Mouse (Mus musculus) neural tube, embryonic 11.5 days (tissue): ENCODE results near the gene Ina. TPM values are rescaled to one million over a fixed set of nuclear protein-coding genes. Genes with fewer than 3 reads are reported as not detected.

Experiments used
- ATAC-seq: fragments of 200-750 bp; cut with Nextera tagmentation; 2 replicates; pipeline ENCODE4 v1.8.0; 2017; ENCODE audit warnings: moderate number of reproducible peaks, mild to moderate bottlenecking, moderate TSS enrichment, moderate library complexity; ENCODE audit not compliant: insufficient read depth, low FRiP score, low TSS enrichment
- DNase-seq: peaks from one replicate; pipeline ENCODE4 v3.0.0-alpha.2; 2015; ENCODE audit warnings: low spot score
- H3K27ac ChIP-seq: fragments of 300-500 bp; sonication (generic); 2 replicates; pipeline ENCODE4 v1.5.1; 2014; ENCODE audit warnings: low read depth, mild to moderate bottlenecking, low read length
- H3K27me3 ChIP-seq: fragments of 300-500 bp; sonication (generic); 2 replicates; pipeline ENCODE4 v1.6.1; 2014; ENCODE audit warnings: mild to moderate bottlenecking, low read length, mixed read lengths; ENCODE audit not compliant: control insufficient read depth, insufficient read depth
- H3K36me3 ChIP-seq: fragments of 300-500 bp; sonication (generic); 2 replicates; pipeline ENCODE4 v1.6.1; 2014; ENCODE audit warnings: mild to moderate bottlenecking, low read length, moderate library complexity, mixed read lengths; ENCODE audit not compliant: control insufficient read depth, insufficient read depth
- H3K4me1 ChIP-seq: fragments of 300-500 bp; sonication (generic); 2 replicates; pipeline ENCODE4 v1.6.1; 2014; ENCODE audit warnings: low read length, mixed read lengths; ENCODE audit not compliant: control insufficient read depth, insufficient read depth
- H3K4me2 ChIP-seq: fragments of 300-500 bp; sonication (generic); 2 replicates; pipeline ENCODE4 v1.6.1; 2014; ENCODE audit warnings: low read depth, mild to moderate bottlenecking, moderate library complexity
- H3K4me3 ChIP-seq: fragments of 300-500 bp; sonication (generic); 2 replicates; pipeline ENCODE4 v1.5.1; 2014; ENCODE audit warnings: low read depth, low read length
- H3K9ac ChIP-seq: fragments of 300-500 bp; sonication (generic); 2 replicates; pipeline ENCODE4 v1.6.1; 2014; ENCODE audit warnings: mild to moderate bottlenecking, low read length
- H3K9me3 ChIP-seq: fragments of 300-500 bp; sonication (generic); 2 replicates; pipeline ENCODE4 v1.6.1; 2016; ENCODE audit warnings: low read length; ENCODE audit not compliant: control insufficient read depth
- WGBS: fragments of 180-500 bp; shearing (Covaris S2); extraction: QIAGEN DNeasy Blood & Tissue Kit; methylation state at CpG from one replicate; pipeline ENCODE4 v1.1.7; 2014; 5-methylcytosine and 5-hydroxymethylcytosine counted together
- polyA plus RNA-seq: library from polyadenylated mRNA; unstranded; fragments of >200 nt; fragmentation: Nextera tagmentation; extraction: Ambion mirVana; gene quantifications from 2 replicates; pipeline ENCODE4 v1.2.1, GENCODE M21; 2014

Gene Ina
- polyA plus RNA-seq, 1 experiment from 2014 or later, result 332 TPM

- H3K27ac ChIP-seq, result no peak overlapping the region
- WGBS, result 1% methylated on average over 15 of the region's 15 CpGs
- ATAC-seq (no peak), DNase-seq (peak; percentile 81)
- H3K9me3 ChIP-seq, result no peaks in the 10 kb centered on the region
- H3K27me3 ChIP-seq, result peaks cover 40% of the 10 kb centered on the region
- H3K4me1 ChIP-seq, result peaks cover 7% of the 10 kb centered on the region; the same call in 1 of the 2 replicates
- H3K4me2 ChIP-seq, result peak overlapping the region; percentile 65
- peak overlapping the region; percentile 58 for H3K4me3 ChIP-seq
- H3K9ac ChIP-seq, result peak overlapping the region; percentile 71
- H3K36me3 ChIP-seq, result no peaks in the 10 kb centered on the region
These were observed 2.0 kb downstream of the Ina start for GRCm38 (mm10) chr19:47016487-47016886.

- H3K27me3 ChIP-seq, result peaks cover 35% of the 10 kb centered on the region
- peak overlapping the region; percentile 33 for H3K4me3 ChIP-seq
- H3K9me3 ChIP-seq, result no peaks in the 10 kb centered on the region
- H3K4me2 ChIP-seq, result peak overlapping the region; percentile 45
- WGBS, result under 1% methylated on average over 3 of the region's 3 CpGs
- peak overlapping the region; percentile 81 for H3K27ac ChIP-seq
- H3K4me1 ChIP-seq, result peaks cover 7% of the 10 kb centered on the region; the same call in 1 of the 2 replicates
- 0 out of 2 replicates have a peak, but pooled peaks have one; percentile 32 for ATAC-seq
- peak; percentile 46 for DNase-seq
- peak overlapping the region; percentile 58 for H3K9ac ChIP-seq
- H3K36me3 ChIP-seq, result no peaks in the 10 kb centered on the region
These were observed 3.3 kb downstream of the Ina start for GRCm38 (mm10) chr19:47017831-47018230.

- Histone ChIP-seq H3K4me1 (peaks cover 7% of the 10 kb centered on the region; the same call in 1 of the 2 replicates), H3K9ac (peak overlapping the region; percentile 58), H3K4me3 (peak overlapping the region; percentile 33), H3K4me2 (peak overlapping the region; percentile 45), H3K36me3 (no peaks in the 10 kb centered on the region), H3K9me3 (no peaks in the 10 kb centered on the region), H3K27ac (peak overlapping the region; percentile 81), H3K27me3 (peaks cover 30% of the 10 kb centered on the region)
- ATAC-seq (no peak), DNase-seq (no peak)
- WGBS, result 10% methylated on average over 2 of the region's 2 CpGs
These were observed 3.8 kb downstream of the Ina start for GRCm38 (mm10) chr19:47018330-47018729.

- H3K9ac ChIP-seq, result peak overlapping the region; percentile 45
- H3K4me3 ChIP-seq, result peak overlapping the region; percentile 29
- peak overlapping the region; percentile 81; the same call in 1 of the 2 replicates for H3K27ac ChIP-seq
- H3K9me3 ChIP-seq, result no peaks in the 10 kb centered on the region
- peaks cover 20% of the 10 kb centered on the region for H3K27me3 ChIP-seq
- WGBS, result 14% methylated on average over 6 of the region's 6 CpGs
- ATAC-seq, result no peak
- peak overlapping the region; percentile 45 for H3K4me2 ChIP-seq
- DNase-seq, result peak; percentile 76
- H3K4me1 ChIP-seq, result peaks cover 7% of the 10 kb centered on the region; the same call in 1 of the 2 replicates
- no peaks in the 10 kb centered on the region for H3K36me3 ChIP-seq
These were observed 4.8 kb downstream of the Ina start for GRCm38 (mm10) chr19:47019326-47019725.

GRCm38 (mm10) chr19:47022709-47023108 is 8.2 kb downstream of the Ina start:
- no peaks in the 10 kb centered on the region for H3K9me3 ChIP-seq
- ATAC-seq (no peak), DNase-seq (no peak)
- H3K4me1 ChIP-seq, result no peaks in the 10 kb centered on the region
- no peaks in the 10 kb centered on the region for H3K36me3 ChIP-seq
- H3K4me3 ChIP-seq, result no peak overlapping the region
- H3K27ac ChIP-seq, result no peak overlapping the region
- WGBS, result 83% methylated on average over 4 of the region's 4 CpGs
- H3K27me3 ChIP-seq, result no peaks in the 10 kb centered on the region
- H3K4me2 ChIP-seq, result no peak overlapping the region
- H3K9ac ChIP-seq, result no peak overlapping the region

- H3K9ac ChIP-seq, result no peak overlapping the region
- no peak overlapping the region for H3K4me3 ChIP-seq
- no peaks in the 10 kb centered on the region for H3K36me3 ChIP-seq
- ATAC-seq, result no peak
- no peak overlapping the region for H3K27ac ChIP-seq
- DNase-seq, result no peak
- no peaks in the 10 kb centered on the region for H3K9me3 ChIP-seq
- WGBS, result 91% methylated on average over 13 of the region's 13 CpGs
- H3K4me1 ChIP-seq, result no peaks in the 10 kb centered on the region
- H3K27me3 ChIP-seq, result no peaks in the 10 kb centered on the region
- no peak overlapping the region for H3K4me2 ChIP-seq
These were observed 9.0 kb downstream of the Ina start for GRCm38 (mm10) chr19:47023546-47023945.

GRCm38 (mm10) chr19:47024954-47025353 is 10.5 kb downstream of the Ina start:
- Histone ChIP-seq H3K27ac (no peak overlapping the region), H3K27me3 (no peaks in the 10 kb centered on the region), H3K4me2 (no peak overlapping the region), H3K9me3 (no peaks in the 10 kb centered on the region), H3K9ac (no peak overlapping the region), H3K4me3 (no peak overlapping the region), H3K36me3 (no peaks in the 10 kb centered on the region), H3K4me1 (no peaks in the 10 kb centered on the region)
- WGBS, result 91% methylated on average over 10 of the region's 10 CpGs
- ATAC-seq, result no peak
- no peak for DNase-seq

- DNase-seq, result no peak
- WGBS, result 88% methylated on average over 4 of the region's 4 CpGs
These were observed 12.0 kb downstream of the Ina start for GRCm38 (mm10) chr19:47026513-47026912.

GRCm38 (mm10) chr19:47029796-47030195 is 15.3 kb downstream of the Ina start:
- Histone ChIP-seq H3K4me3 (no peak overlapping the region), H3K36me3 (no peaks in the 10 kb centered on the region; the same call in 1 of the 2 replicates), H3K4me1 (no peaks in the 10 kb centered on the region), H3K27me3 (no peaks in the 10 kb centered on the region), H3K9me3 (no peaks in the 10 kb centered on the region), H3K4me2 (no peak overlapping the region), H3K9ac (no peak overlapping the region), H3K27ac (peak overlapping the region; percentile 50; the same call in 1 of the 2 replicates)
- DNase-seq (peak; percentile 23), ATAC-seq (no peak)
- 73% methylated on average over 9 of the region's 9 CpGs for WGBS

More at GRCm38 (mm10) chr19:47026513-47026912, 12.0 kb downstream of the Ina start:
- H3K4me2 ChIP-seq, result no peak overlapping the region
- H3K9ac ChIP-seq, result no peak overlapping the region
- H3K4me3 ChIP-seq, result no peak overlapping the region
- ATAC-seq, result no peak
- no peaks in the 10 kb centered on the region for H3K4me1 ChIP-seq
- H3K27me3 ChIP-seq, result no peaks in the 10 kb centered on the region
- H3K27ac ChIP-seq, result no peak overlapping the region
- no peaks in the 10 kb centered on the region for H3K36me3 ChIP-seq
- H3K9me3 ChIP-seq, result no peaks in the 10 kb centered on the region
